Mouse (Mus musculus) spleen, adult 2 months (tissue): Measurements from ENCODE around the gene Dennd4b.

ENCODE experiments used
- CTCF ChIP-seq: fragments of 200-500 bp; IDR thresholded peaks from 2 replicates; pipeline ENCODE4 v1.5.1; 2011; ENCODE audit warnings: mild to moderate bottlenecking, inconsistent platforms; ENCODE audit not compliant: insufficient read depth, insufficient read length, insufficient replicate concordance; ENCODE audit errors: extremely low read depth
- POLR2A ChIP-seq: fragments of 200-500 bp; IDR thresholded peaks from 2 replicates; pipeline ENCODE4 v1.6.1; 2011; ENCODE audit warnings: low read depth, low read length, inconsistent platforms

DNA sequence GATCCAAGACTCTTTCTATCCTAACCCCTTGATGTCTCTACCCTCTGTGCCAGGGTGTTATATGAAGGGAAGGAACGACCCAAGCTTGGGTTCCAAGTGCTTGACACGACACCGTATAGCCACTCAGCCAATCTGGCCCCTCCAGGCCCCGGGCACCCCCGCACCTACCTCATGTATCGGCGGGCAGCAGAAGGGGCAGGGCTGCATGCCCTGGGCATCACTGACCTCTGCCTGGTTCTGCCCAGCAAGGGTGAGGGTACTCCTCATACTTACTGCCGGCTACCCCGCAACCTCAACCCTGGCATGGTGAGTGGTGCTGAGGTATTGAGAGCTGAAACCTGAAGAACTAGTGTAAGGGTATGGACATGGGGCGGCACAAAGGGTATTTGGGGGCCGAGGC is 3.2 kb downstream of the Dennd4b start:
- TF ChIP-seq POLR2A (no peak), CTCF (no peak)
